Mouse (Mus musculus): Measurements from ENCODE around the gene Shank1. TPM values are rescaled to one million over a fixed set of nuclear protein-coding genes. Genes with fewer than 3 reads are reported as not detected.
A peak's percentile ranks its signal among the peaks of the same experiment; 100 is the strongest.

The Shank1 gene
- polyA plus RNA-seq, 1 experiment = 0.10 TPM

DNA sequence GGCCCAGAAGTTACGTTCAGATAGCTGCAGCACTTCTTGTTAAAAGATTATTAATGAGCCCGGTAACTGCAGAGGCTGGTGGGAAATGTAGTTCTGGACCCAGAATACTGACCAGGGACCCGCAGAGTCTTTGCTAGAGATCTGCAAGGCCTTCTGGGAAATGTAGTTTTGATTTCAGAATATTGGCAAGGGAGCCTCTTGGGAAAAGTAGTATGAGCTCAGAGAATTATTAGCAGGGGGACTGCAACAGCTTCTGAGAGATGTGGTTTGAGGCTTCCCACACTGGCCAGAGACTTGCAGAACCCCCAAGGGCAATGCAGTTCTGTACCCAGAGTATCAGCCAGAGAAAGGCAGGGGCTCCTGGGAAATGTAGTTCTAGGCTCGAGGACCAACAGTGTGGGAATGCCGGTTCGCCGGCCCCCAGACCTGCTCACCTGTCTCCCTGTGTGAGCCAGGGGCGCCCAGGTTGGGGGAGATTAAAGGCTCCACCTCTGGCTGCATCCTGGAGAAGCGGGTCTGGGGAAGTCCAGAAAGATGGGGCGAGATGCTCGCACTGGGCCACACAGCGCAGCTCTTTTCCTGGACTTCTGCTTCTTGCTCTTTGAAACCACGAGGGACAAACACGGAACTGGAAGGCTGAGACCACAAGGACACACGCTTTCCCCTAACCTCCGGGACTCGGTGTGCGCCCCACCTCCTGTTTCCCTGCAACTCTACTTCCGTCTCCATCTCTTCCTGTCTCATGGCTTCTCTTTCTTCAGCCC lies 64.0 kb downstream of the Shank1 start:
- Histone ChIP-seq H3K27me3 (ENCODE audit: control insufficient read depth, insufficient read depth, insufficient read length) (peaks cover 4% of the 10 kb centered on the region), H3K4me3 (peak overlapping the region; percentile 24), H3K79me2 (ENCODE audit: control insufficient read depth, insufficient read depth) (no peaks in the 10 kb centered on the region), H3ac (ENCODE audit: control insufficient read depth, insufficient read length) (no peak overlapping the region), H3K4me2 (ENCODE audit: low read depth) (peak overlapping the region; percentile 88), H3K36me3 (ENCODE audit: control insufficient read depth, insufficient read depth) (no peaks in the 10 kb centered on the region)
- TF ChIP-seq POLR2A (IDR thresholded peaks at IDR 0.05; ENCODE audit: insufficient read length, low read depth) (no peak), POLR2AphosphoS2 (IDR thresholded peaks at IDR 0.05; ENCODE audit: insufficient read length, low read depth) (no peak), MAX (IDR thresholded peaks at IDR 0.05; ENCODE audit: low read depth) (no peak), E2F4 (IDR thresholded peaks at IDR 0.05; ENCODE audit: insufficient read depth) (no peak), TCF12 (IDR thresholded peaks at IDR 0.05; ENCODE audit: insufficient read depth, poor library complexity, severe bottlenecking) (no peak), MYOD1 (IDR thresholded peaks at IDR 0.05; ENCODE audit: control insufficient read depth in 1 of 3, insufficient read length in 2 of 3, low read depth in 2 of 3) (no peak), SRF (IDR thresholded peaks at IDR 0.05; ENCODE audit: control insufficient read depth, insufficient read length, low read depth) (no peak), REST (IDR thresholded peaks at IDR 0.05; ENCODE audit: insufficient read depth, insufficient read length) (no peak), USF1 (IDR thresholded peaks at IDR 0.05; ENCODE audit: low read depth) (no peak), CEBPB (IDR thresholded peaks at IDR 0.05; ENCODE audit: insufficient read depth, poor library complexity, severe bottlenecking) (no peak), MYOG (IDR thresholded peaks at IDR 0.05; ENCODE audit: control insufficient read depth in 1 of 3, insufficient read depth in 1 of 3, insufficient read length in 2 of 3, low read depth in 2 of 3) (no peak), TCF3 (IDR thresholded peaks at IDR 0.05; ENCODE audit: insufficient read length, low read depth) (no peak)

DNA sequence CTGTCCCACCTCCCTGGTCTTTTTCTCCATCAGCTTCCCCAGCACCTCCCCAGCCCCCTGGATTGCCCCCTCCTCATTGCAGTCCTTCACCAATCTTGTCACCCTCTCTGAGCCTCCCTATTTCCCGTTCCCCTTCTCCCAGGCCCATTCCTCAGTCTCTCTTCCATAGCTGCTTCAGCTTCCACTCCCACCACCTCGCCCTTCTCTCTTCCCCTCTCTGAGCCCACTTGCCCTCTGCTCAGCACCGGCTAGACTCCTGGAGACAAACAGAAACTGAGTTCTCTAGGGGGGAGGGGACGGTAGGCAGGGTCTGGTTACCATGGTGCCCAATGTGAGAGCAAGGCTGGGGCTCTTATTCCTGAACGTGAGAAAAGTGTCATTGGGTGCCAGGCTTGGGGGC lies 64.7 kb downstream of the Shank1 start:
- TF ChIP-seq MYOD1 (IDR thresholded peaks at IDR 0.05; ENCODE audit: control insufficient read depth in 1 of 3, insufficient read length in 2 of 3, low read depth in 2 of 3) (no peak), MYOG (IDR thresholded peaks at IDR 0.05; ENCODE audit: control insufficient read depth in 1 of 3, insufficient read depth in 1 of 3, insufficient read length in 2 of 3, low read depth in 2 of 3) (no peak), TCF12 (IDR thresholded peaks at IDR 0.05; ENCODE audit: insufficient read depth, poor library complexity, severe bottlenecking) (no peak), REST (IDR thresholded peaks at IDR 0.05; ENCODE audit: insufficient read depth, insufficient read length) (no peak), MAX (IDR thresholded peaks at IDR 0.05; ENCODE audit: low read depth) (no peak), POLR2AphosphoS2 (IDR thresholded peaks at IDR 0.05; ENCODE audit: insufficient read length, low read depth) (no peak), E2F4 (IDR thresholded peaks at IDR 0.05; ENCODE audit: insufficient read depth) (no peak), CEBPB (IDR thresholded peaks at IDR 0.05; ENCODE audit: insufficient read depth, poor library complexity, severe bottlenecking) (no peak), TCF3 (IDR thresholded peaks at IDR 0.05; ENCODE audit: insufficient read length, low read depth) (no peak), POLR2A (IDR thresholded peaks at IDR 0.05; ENCODE audit: insufficient read length, low read depth) (no peak), USF1 (IDR thresholded peaks at IDR 0.05; ENCODE audit: low read depth) (no peak), SRF (IDR thresholded peaks at IDR 0.05; ENCODE audit: control insufficient read depth, insufficient read length, low read depth) (no peak)
- Histone ChIP-seq H3K27me3 (ENCODE audit: control insufficient read depth, insufficient read depth, insufficient read length) (peaks cover 4% of the 10 kb centered on the region), H3K79me2 (ENCODE audit: control insufficient read depth, insufficient read depth) (no peaks in the 10 kb centered on the region), H3ac (ENCODE audit: control insufficient read depth, insufficient read length) (no peak overlapping the region), H3K4me3 (peak overlapping the region; percentile 24), H3K4me2 (ENCODE audit: low read depth) (peak overlapping the region; percentile 88), H3K36me3 (ENCODE audit: control insufficient read depth, insufficient read depth) (no peaks in the 10 kb centered on the region)

DNA sequence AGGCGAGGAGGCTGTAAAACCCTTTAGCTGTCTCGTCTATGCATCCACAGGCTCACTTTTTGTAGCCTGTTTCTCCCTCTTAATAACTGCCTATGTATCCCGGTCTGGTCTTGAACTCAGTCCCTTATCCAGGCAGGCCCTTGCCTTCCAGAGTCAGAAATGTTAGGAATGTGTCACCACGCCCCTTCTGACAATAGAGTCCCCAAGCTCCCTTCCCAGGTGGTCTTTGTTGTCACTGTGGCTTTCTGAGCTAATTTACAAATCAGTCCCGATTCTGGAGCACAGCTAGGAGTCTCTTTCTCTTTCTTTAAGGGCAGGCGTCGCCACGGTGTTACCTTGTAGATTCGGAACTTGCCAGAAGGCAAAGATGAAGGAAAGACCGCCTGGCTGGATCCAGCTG lies 65.2 kb downstream of the Shank1 start:
- Histone ChIP-seq H3ac (ENCODE audit: control insufficient read depth, insufficient read length) (no peak overlapping the region), H3K4me2 (ENCODE audit: low read depth) (peak overlapping the region; percentile 88), H3K36me3 (ENCODE audit: control insufficient read depth, insufficient read depth) (no peaks in the 10 kb centered on the region), H3K4me3 (peak overlapping the region; percentile 24), H3K27me3 (ENCODE audit: control insufficient read depth, insufficient read depth, insufficient read length) (peaks cover 4% of the 10 kb centered on the region), H3K79me2 (ENCODE audit: control insufficient read depth, insufficient read depth) (no peaks in the 10 kb centered on the region)
- TF ChIP-seq MAX (IDR thresholded peaks at IDR 0.05; ENCODE audit: low read depth) (no peak), SRF (IDR thresholded peaks at IDR 0.05; ENCODE audit: control insufficient read depth, insufficient read length, low read depth) (no peak), POLR2A (IDR thresholded peaks at IDR 0.05; ENCODE audit: insufficient read length, low read depth) (no peak), MYOG (IDR thresholded peaks at IDR 0.05; ENCODE audit: control insufficient read depth in 1 of 3, insufficient read depth in 1 of 3, insufficient read length in 2 of 3, low read depth in 2 of 3) (no peak), USF1 (IDR thresholded peaks at IDR 0.05; ENCODE audit: low read depth) (no peak), MYOD1 (IDR thresholded peaks at IDR 0.05; ENCODE audit: control insufficient read depth in 1 of 3, insufficient read length in 2 of 3, low read depth in 2 of 3) (no peak), TCF12 (IDR thresholded peaks at IDR 0.05; ENCODE audit: insufficient read depth, poor library complexity, severe bottlenecking) (no peak), REST (IDR thresholded peaks at IDR 0.05; ENCODE audit: insufficient read depth, insufficient read length) (no peak), E2F4 (IDR thresholded peaks at IDR 0.05; ENCODE audit: insufficient read depth) (no peak), TCF3 (IDR thresholded peaks at IDR 0.05; ENCODE audit: insufficient read length, low read depth) (no peak), CEBPB (IDR thresholded peaks at IDR 0.05; ENCODE audit: insufficient read depth, poor library complexity, severe bottlenecking) (no peak), POLR2AphosphoS2 (IDR thresholded peaks at IDR 0.05; ENCODE audit: insufficient read length, low read depth) (no peak)

DNA sequence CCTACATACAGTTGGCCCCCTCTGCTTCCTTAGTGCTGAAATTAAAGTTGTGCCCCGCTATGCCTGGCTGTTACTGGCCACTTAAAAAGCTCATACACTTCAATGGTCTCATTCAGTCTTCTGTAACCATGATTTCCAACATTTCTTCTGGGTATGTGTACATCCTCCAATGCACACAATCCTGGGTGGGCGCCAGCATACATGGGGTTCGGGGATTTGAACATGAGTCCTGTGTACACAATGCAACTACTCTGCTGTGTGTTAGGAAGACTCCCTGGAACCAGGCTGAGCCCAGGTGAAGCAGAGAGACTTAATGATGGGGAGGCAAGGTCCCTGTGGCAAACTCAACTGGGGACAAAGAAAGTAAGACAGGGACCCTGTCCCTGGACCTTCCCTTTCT lies 65.7 kb downstream of the Shank1 start:
- no peak for TF ChIP-seq TCF3 (IDR thresholded peaks at IDR 0.05; ENCODE audit: insufficient read length, low read depth)
- no peaks in the 10 kb centered on the region for H3K36me3 ChIP-seq (ENCODE audit: control insufficient read depth, insufficient read depth)
- H3K79me2 ChIP-seq (ENCODE audit: control insufficient read depth, insufficient read depth) = no peaks in the 10 kb centered on the region
- no peak overlapping the region for H3K4me2 ChIP-seq (ENCODE audit: low read depth)
- H3ac ChIP-seq (ENCODE audit: control insufficient read depth, insufficient read length) = no peak overlapping the region
- no peak overlapping the region for H3K4me3 ChIP-seq
- H3K27me3 ChIP-seq (ENCODE audit: control insufficient read depth, insufficient read depth, insufficient read length) = peaks cover 10% of the 10 kb centered on the region
